Mouse (Mus musculus) small intestine, adult 2 months (tissue): Measurements from ENCODE around the gene Kars. TPM values are rescaled to one million over a fixed set of nuclear protein-coding genes. Genes with fewer than 3 reads are reported as not detected.
A peak's percentile ranks its signal among the peaks of the same experiment; 100 is the strongest.

ENCODE experiments used
- H3K27ac ChIP-seq: fragments of 200-500 bp; 2 replicates; pipeline ENCODE4 v1.5.1; 2012; ENCODE audit warnings: low read depth, low read length, control low read depth, inconsistent platforms; ENCODE audit not compliant: insufficient read depth
- H3K27me3 ChIP-seq: fragments of 200-500 bp; 2 replicates; pipeline ENCODE4 v1.6.1; 2012; ENCODE audit warnings: mild to moderate bottlenecking, moderate library complexity, low read length, inconsistent platforms; ENCODE audit not compliant: control insufficient read depth, insufficient read depth
- H3K36me3 ChIP-seq: fragments of 200-500 bp; 2 replicates; pipeline ENCODE4 v1.6.1; 2012; ENCODE audit warnings: mild to moderate bottlenecking, low read length, control low read depth, inconsistent platforms; ENCODE audit not compliant: control insufficient read depth, insufficient read depth
- H3K4me1 ChIP-seq: fragments of 200-500 bp; 2 replicates; pipeline ENCODE4 v1.6.1; 2012; ENCODE audit warnings: low read length, inconsistent platforms, mixed read lengths; ENCODE audit not compliant: control insufficient read depth, insufficient read depth, insufficient read length
- H3K4me3 ChIP-seq: fragments of 200-500 bp; 2 replicates; pipeline ENCODE4 v1.5.1; 2012; ENCODE audit warnings: low read depth, mild to moderate bottlenecking, control low read depth, inconsistent platforms, low read length, moderate library complexity
- CTCF ChIP-seq: fragments of 200-500 bp; IDR thresholded peaks from 2 replicates; pipeline ENCODE4 v1.5.1; 2012; ENCODE audit warnings: low read depth, mild to moderate bottlenecking, control low read depth, inconsistent platforms, low read length, moderate library complexity, mixed read lengths; ENCODE audit not compliant: insufficient replicate concordance, insufficient read length; ENCODE audit errors: extremely low read depth
- POLR2A ChIP-seq: fragments of 200-500 bp; IDR thresholded peaks from 2 replicates; pipeline ENCODE4 v1.6.1; 2012; ENCODE audit warnings: low read depth, mild to moderate bottlenecking, control low read depth, inconsistent platforms, low read length, moderate library complexity
- WGBS: fragments of 180-500 bp; shearing (Covaris S2); methylation state at CpG from one replicate; pipeline ENCODE4 v1.1.7; 2018; 5-methylcytosine and 5-hydroxymethylcytosine counted together
- polyA plus RNA-seq: library from polyadenylated mRNA; depleted of rRNA; stranded (reverse); fragments of >200 nt; gene quantifications from 2 replicates; pipeline ENCODE4 v1.2.3, GENCODE M21; 2012

Kars gene
- polyA plus RNA-seq, 1 experiment, result 33.7 TPM

DNA sequence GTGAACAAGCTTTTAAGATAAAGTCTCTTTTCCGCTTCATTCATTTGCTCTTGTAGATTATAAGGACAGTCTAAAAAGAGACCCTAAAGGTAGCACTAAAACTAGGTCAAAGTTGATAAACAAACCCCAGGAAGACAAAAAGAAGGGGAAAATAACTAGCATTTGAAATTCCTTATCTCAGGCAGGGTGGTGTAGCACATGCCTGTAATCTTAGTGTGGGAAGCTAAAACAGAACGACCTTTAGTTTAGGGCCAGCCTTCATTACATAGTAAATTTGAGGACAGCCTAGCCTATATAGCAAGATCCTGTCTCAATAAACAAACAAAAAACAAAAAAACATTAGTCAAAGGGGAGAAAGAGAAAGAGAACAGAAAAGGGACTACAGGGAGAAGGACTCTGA lies 3.5 kb downstream of the Kars start:
- Histone ChIP-seq H3K4me3 (no peak overlapping the region), H3K27ac (no peak overlapping the region), H3K36me3 (peaks cover 27% of the 10 kb centered on the region), H3K4me1 (no peaks in the 10 kb centered on the region), H3K27me3 (no peaks in the 10 kb centered on the region)
- 74% methylated on average over 2 of the region's 2 CpGs for WGBS
- no peak for TF ChIP-seq CTCF
- no peak for TF ChIP-seq POLR2A

DNA sequence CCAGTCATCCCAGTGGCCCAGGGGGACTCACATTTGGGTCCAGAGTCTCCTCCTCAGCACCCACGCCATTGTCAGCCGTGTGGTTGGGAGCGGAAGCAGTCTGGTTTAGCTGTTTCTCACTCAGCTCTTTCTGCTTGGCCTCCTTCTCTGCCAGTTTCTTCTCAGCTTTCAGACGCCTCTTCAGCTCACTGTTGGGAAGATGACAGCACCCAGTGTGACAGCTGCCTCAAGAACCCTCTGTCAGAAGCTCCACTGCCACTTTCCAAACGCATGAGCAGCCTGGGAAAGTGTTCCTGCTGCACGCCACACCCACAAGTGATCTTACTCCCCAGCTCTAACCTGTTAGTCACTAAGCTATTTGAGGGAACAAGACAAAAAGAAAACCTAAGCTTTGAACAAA lies 5.5 kb downstream of the Kars start:
- Histone ChIP-seq H3K27ac (no peak overlapping the region), H3K36me3 (peaks cover 48% of the 10 kb centered on the region), H3K4me3 (no peak overlapping the region), H3K27me3 (no peaks in the 10 kb centered on the region), H3K4me1 (no peaks in the 10 kb centered on the region)
- TF ChIP-seq POLR2A (no peak), CTCF (no peak)
- WGBS, result 89% methylated on average over 6 of the region's 6 CpGs

DNA sequence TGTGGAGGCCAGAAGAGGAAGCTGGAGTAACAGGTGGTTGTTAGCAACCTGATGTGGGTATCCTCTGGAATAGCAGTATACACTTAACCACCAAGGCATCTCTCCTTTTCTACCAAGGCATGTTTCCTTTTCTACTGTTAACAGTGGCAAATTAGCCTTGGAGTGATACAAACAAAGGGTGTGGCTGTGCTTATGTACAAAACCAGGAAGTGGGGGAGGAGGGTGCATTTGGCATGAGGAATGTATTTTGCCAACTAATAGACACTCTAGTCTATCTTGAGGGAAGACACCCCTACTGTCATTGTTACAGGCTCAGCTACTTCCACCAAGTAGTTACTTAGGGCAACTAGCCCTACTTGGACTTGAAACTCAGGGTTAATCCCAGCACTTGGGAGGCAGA lies 6.4 kb downstream of the Kars start:
- H3K36me3 ChIP-seq, result peaks cover 56% of the 10 kb centered on the region
- no peak overlapping the region for H3K27ac ChIP-seq
- no peaks in the 10 kb centered on the region for H3K27me3 ChIP-seq
- H3K4me3 ChIP-seq, result no peak overlapping the region
- no peaks in the 10 kb centered on the region for H3K4me1 ChIP-seq
- TF ChIP-seq CTCF, result no peak
- no peak for TF ChIP-seq POLR2A

DNA sequence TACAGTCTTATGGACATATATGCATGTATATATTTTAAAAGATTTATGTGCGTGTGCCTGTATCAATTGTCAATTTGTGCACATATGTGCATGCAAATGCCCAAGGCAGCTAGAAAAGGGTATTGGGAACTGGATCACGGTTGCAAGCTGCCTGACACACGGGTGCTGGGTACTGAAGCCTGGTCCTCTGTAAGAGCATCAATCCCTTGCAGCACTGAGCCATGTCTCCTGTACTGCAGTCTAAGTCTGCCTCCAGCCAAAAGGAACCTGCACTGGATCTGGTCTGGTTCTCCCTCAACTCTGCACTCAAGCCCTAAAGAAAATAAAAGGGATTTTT lies 18.5 kb downstream of the Kars start:
- Histone ChIP-seq H3K27me3 (no peaks in the 10 kb centered on the region), H3K4me3 (no peak overlapping the region), H3K36me3 (peaks cover 40% of the 10 kb centered on the region), H3K27ac (no peak overlapping the region), H3K4me1 (no peaks in the 10 kb centered on the region)
- TF ChIP-seq POLR2A, result no peak
- no peak for TF ChIP-seq CTCF
- 66% methylated on average over 3 of the region's 3 CpGs for WGBS

DNA sequence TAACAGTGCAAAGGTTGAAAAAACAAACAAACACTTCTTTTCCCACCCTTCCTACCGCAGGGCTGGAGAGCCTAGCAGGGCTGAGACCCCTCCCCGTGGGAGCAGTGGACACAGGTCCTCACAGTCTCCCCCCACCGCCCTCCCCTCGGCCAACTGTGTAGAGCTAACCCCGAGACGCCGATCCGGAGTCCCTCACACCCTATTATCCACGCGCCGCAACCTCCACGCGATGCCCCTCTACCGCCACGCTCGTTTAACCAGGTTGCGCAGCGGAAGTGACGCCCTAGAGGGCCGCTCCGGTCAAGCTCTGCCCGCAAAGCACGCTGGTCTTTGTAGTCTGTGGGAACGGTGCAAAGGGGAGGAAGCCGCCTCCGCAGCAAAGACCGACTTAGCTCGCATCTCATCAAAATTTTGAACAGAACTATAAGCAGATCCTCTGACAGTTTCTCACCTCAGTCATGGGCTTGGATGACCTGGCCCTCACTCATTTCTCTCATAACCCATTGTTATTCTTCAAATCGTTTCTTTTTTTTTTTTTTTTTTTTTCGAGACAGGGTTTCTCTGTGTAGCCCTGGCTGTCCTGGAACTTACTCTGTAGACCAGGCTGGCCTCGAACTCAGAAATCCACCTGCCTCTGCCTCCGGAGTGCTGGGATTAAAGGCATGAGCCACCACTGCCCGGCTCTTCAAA lies 19.0 kb downstream of the Kars start, which contains the start of gene Adat1:
Adat1 (minus strand) TSS at position 290 of the 690 bp plus-strand sequence.
- TF ChIP-seq POLR2A (peak; percentile 26; the same call in 1 of the 2 replicates), CTCF (no peak)
- no peak within 1 kb of the TSS for H3K27ac ChIP-seq
- peaks cover 37% of the 10 kb centered on the region for H3K36me3 ChIP-seq
- no peaks in the 10 kb centered on the region for H3K27me3 ChIP-seq
- no peaks in the 10 kb centered on the region for H3K4me1 ChIP-seq
- 2% methylated on average over 33 of the region's 33 CpGs for WGBS
- H3K4me3 ChIP-seq, result peak within 1 kb of the TSS; percentile 88

DNA sequence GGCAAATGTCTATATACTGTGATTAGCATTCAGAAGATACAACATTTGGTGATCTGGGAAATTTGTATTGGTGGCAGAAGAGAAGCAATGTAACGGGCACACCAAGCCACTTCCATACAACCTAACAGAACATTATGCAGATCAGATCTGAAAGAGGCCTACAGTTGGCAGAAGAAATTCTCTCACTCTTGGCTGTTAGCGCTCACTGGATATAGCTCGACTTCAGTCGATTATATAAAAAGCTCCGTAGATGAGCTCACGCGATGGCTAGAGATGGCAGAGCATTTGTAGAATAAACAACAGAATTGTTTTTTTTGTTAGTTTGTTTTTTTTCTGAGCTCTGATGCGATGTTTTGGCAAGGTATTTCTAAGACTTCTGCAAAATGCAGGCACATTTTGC lies 19.8 kb downstream of the Kars start:
- no peak overlapping the region for H3K4me3 ChIP-seq
- no peaks in the 10 kb centered on the region for H3K27me3 ChIP-seq
- H3K36me3 ChIP-seq, result peaks cover 32% of the 10 kb centered on the region
- no peak overlapping the region for H3K27ac ChIP-seq
- no peaks in the 10 kb centered on the region for H3K4me1 ChIP-seq
- WGBS, result 41% methylated on average over 8 of the region's 8 CpGs
- TF ChIP-seq POLR2A (no peak), CTCF (no peak)

DNA sequence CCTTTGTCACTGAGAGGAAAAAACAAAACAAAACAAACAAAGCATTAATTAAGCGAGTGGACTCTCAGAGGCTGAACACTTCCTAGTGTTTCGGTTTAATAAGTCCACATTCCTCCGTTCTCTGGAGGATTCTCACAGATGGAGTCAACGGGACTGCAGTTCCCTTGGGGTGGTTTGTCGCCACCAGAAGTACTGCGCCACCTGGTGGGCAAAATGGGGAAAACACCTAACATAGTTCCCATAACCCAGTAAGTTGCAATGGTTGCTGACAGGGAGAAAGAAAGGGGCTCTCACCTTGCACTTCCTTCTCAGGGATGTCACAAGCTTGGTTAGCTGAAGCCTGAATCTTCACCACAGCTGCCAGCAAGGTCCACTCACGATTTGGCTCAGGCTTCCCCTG lies 21.2 kb downstream of the Kars start:
- Histone ChIP-seq H3K27me3 (no peaks in the 10 kb centered on the region), H3K27ac (no peak overlapping the region), H3K4me1 (no peaks in the 10 kb centered on the region), H3K4me3 (no peak overlapping the region), H3K36me3 (peaks cover 26% of the 10 kb centered on the region)
- TF ChIP-seq POLR2A (no peak), CTCF (peak; percentile 87; the same call in 1 of the 2 replicates)
- 4% methylated on average over 7 of the region's 7 CpGs for WGBS
